Mouse (Mus musculus): ENCODE data around the gene Pcsk6. TPM values are rescaled to one million over a fixed set of nuclear protein-coding genes. Genes with fewer than 3 reads are reported as not detected.

Gene Pcsk6
- polyA plus RNA-seq, 1 experiment from 2014 or later: 1.5 TPM

DNA sequence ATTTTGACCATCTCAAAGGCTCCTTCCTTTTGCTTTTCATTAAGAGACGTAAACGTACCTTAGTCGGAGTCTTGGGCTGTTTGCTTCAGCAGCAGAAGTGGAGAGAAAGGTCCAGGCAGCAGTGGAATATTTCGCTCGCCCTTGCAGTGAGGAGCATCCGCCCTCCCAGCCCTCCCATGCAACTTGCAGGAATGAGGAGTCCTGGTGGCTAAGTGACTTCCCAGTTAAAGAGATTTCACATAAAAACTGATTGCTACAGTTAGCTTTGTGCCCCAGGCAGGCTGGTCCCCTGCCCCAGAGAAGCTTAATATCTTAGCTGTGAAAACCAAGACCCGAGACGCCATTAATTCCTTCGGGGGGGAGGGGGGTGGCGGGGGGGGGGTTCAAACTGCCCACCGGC lies 116.4 kb downstream of the Pcsk6 start:
- Histone ChIP-seq H3K4me1 (peaks cover 25% of the 10 kb centered on the region), H3K27me3 (replicated peaks) (peaks cover 18% of the 10 kb centered on the region; the same call in 1 of the 2 replicates), H3K4me3 (no peak overlapping the region), H3K9me3 (no peaks in the 10 kb centered on the region), H3K27ac (replicated peaks) (no peak overlapping the region), H3K4me2 (no peak overlapping the region), H3K9ac (no peak overlapping the region), H3K36me3 (no peaks in the 10 kb centered on the region)
- no peak for ATAC-seq (ENCODE audit: extremely low read depth, insufficient number of reproducible peaks, low FRiP score, low TSS enrichment)
- WGBS: 77% methylated on average over 11 of the region's 11 CpGs

GRCm38 (mm10) chr7:65978996-65979823 lies 117.7 kb downstream of the Pcsk6 start:
- H3K9me3 ChIP-seq: no peaks in the 10 kb centered on the region
- no peak overlapping the region for H3K4me2 ChIP-seq
- H3K36me3 ChIP-seq: no peaks in the 10 kb centered on the region
- WGBS: 59% methylated on average over 11 of the region's 11 CpGs
- H3K4me3 ChIP-seq: no peak overlapping the region
- peaks cover 25% of the 10 kb centered on the region for H3K4me1 ChIP-seq
- no peak for ATAC-seq (ENCODE audit: extremely low read depth, insufficient number of reproducible peaks, low FRiP score, low TSS enrichment)
- H3K27me3 ChIP-seq (replicated peaks): peaks cover 8% of the 10 kb centered on the region; the same call in 1 of the 2 replicates
- H3K9ac ChIP-seq: no peak overlapping the region
- H3K27ac ChIP-seq (replicated peaks): 0 out of 2 replicates have a peak overlapping the region, but pooled peaks have one; percentile 15

DNA sequence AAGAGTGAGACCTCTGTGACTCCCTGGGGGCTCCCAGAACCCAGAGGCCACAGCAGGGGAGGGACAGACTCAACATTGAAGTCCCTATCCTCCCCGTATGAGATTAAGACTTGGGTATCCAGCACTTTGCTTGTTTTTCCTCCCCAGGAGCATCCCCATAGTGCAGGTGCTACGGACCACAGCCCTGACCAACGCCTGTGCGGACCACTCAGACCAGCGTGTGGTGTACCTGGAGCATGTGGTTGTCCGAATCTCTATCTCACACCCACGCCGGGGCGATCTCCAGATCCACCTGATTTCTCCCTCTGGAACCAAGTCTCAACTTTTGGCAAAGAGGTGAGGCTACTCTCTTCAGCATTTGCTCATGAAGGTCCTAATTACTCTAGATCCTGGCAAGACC lies 118.5 kb downstream of the Pcsk6 start:
- no peak for ATAC-seq (ENCODE audit: extremely low read depth, insufficient number of reproducible peaks, low FRiP score, low TSS enrichment)
- WGBS: 84% methylated on average over 9 of the region's 9 CpGs

DNA sequence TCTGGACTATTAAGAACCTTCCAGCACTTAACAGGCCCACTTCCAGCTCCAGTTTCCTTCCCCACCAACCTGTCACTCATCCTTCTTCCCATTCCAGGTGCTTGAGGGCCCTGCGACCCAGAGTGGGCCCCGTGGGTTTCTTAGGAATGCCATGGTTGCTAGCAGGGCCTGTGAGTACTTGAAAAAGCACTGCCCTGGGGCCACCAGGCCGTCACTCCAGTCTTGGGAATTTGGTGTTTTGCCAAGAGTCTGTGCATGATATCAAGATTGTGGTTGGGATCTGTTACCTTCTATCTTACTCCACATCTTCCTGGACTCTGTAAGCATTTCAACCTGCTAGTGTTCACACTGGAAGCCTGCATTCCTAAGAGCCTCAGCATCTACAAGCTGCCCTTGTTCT lies 120.5 kb downstream of the Pcsk6 start:
- Histone ChIP-seq H3K4me1 (peaks cover 25% of the 10 kb centered on the region), H3K9ac (no peak overlapping the region), H3K9me3 (no peaks in the 10 kb centered on the region), H3K4me3 (no peak overlapping the region), H3K27me3 (replicated peaks) (0 out of 2 replicates have a peak, but pooled peaks cover 3% of the 10 kb centered on the region), H3K27ac (replicated peaks) (no peak overlapping the region), H3K4me2 (no peak overlapping the region), H3K36me3 (no peaks in the 10 kb centered on the region)
- 45% methylated on average over 3 of the region's 3 CpGs for WGBS
- ATAC-seq (ENCODE audit: extremely low read depth, insufficient number of reproducible peaks, low FRiP score, low TSS enrichment): no peak

More for the DNA sequence above, 118.5 kb downstream of the Pcsk6 start:
- Histone ChIP-seq H3K36me3 (no peaks in the 10 kb centered on the region), H3K9me3 (no peaks in the 10 kb centered on the region), H3K9ac (no peak overlapping the region), H3K4me2 (no peak overlapping the region), H3K27me3 (replicated peaks) (0 out of 2 replicates have a peak, but pooled peaks cover 3% of the 10 kb centered on the region), H3K27ac (replicated peaks) (no peak overlapping the region), H3K4me3 (no peak overlapping the region), H3K4me1 (peaks cover 25% of the 10 kb centered on the region)

- WGBS: 58% methylated on average over 4 of the region's 4 CpGs
- ATAC-seq (ENCODE audit: extremely low read depth, insufficient number of reproducible peaks, low FRiP score, low TSS enrichment): no peak
These were observed 126.7 kb downstream of the Pcsk6 start for GRCm38 (mm10) chr7:65988249-65988648.

GRCm38 (mm10) chr7:65988709-65989108 lies 127.2 kb downstream of the Pcsk6 start:
- Histone ChIP-seq H3K27ac (replicated peaks) (no peak overlapping the region), H3K9ac (no peak overlapping the region), H3K4me1 (no peaks in the 10 kb centered on the region), H3K27me3 (replicated peaks) (no peaks in the 10 kb centered on the region; the same call in 1 of the 2 replicates), H3K9me3 (peaks cover 6% of the 10 kb centered on the region; the same call in 1 of the 2 replicates), H3K36me3 (no peaks in the 10 kb centered on the region), H3K4me3 (no peak overlapping the region), H3K4me2 (no peak overlapping the region)
- WGBS: 83% methylated on average over 5 of the region's 5 CpGs
- ATAC-seq (ENCODE audit: extremely low read depth, insufficient number of reproducible peaks, low FRiP score, low TSS enrichment): no peak

More at GRCm38 (mm10) chr7:65988249-65988648, 126.7 kb downstream of the Pcsk6 start:
- Histone ChIP-seq H3K9me3 (peaks cover 6% of the 10 kb centered on the region; the same call in 1 of the 2 replicates), H3K4me1 (no peaks in the 10 kb centered on the region), H3K27ac (replicated peaks) (no peak overlapping the region), H3K4me3 (no peak overlapping the region), H3K36me3 (no peaks in the 10 kb centered on the region), H3K4me2 (no peak overlapping the region), H3K9ac (no peak overlapping the region), H3K27me3 (replicated peaks) (no peaks in the 10 kb centered on the region; the same call in 1 of the 2 replicates)

DNA sequence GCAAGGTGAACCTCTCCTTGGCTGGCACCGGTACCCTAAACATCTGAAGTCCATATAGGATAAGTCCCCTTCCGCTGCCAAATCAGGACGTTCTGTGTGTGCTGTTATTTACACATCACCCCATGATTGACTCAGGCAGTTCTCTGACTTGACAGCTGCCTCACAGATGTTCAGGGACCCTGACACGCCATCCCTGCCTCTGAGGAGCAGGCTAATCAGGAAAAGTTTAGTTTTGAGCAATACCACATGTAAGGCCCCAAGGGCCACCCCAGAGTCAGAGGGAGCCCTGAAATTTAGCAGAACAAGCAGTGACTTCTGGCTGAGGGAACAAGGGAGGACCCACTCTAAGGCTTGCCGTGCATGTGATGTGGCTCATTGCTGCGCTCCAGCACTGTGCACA lies 130.8 kb downstream of the Pcsk6 start:
- ATAC-seq (ENCODE audit: extremely low read depth, insufficient number of reproducible peaks, low FRiP score, low TSS enrichment): no peak
- H3K4me1 ChIP-seq: no peaks in the 10 kb centered on the region
- 73% methylated on average over 6 of the region's 6 CpGs for WGBS
- H3K36me3 ChIP-seq: no peaks in the 10 kb centered on the region
- H3K9me3 ChIP-seq: peaks cover 10% of the 10 kb centered on the region; the same call in 1 of the 2 replicates
- H3K27ac ChIP-seq (replicated peaks): no peak overlapping the region
- no peak overlapping the region for H3K4me2 ChIP-seq
- H3K27me3 ChIP-seq (replicated peaks): no peaks in the 10 kb centered on the region; the same call in 1 of the 2 replicates
- H3K9ac ChIP-seq: no peak overlapping the region
- H3K4me3 ChIP-seq: no peak overlapping the region

- Histone ChIP-seq H3K27ac (replicated peaks) (no peak overlapping the region), H3K4me3 (no peak overlapping the region), H3K9ac (no peak overlapping the region), H3K36me3 (no peaks in the 10 kb centered on the region), H3K9me3 (peaks cover 11% of the 10 kb centered on the region), H3K4me1 (no peaks in the 10 kb centered on the region), H3K4me2 (no peak overlapping the region), H3K27me3 (replicated peaks) (no peaks in the 10 kb centered on the region; the same call in 1 of the 2 replicates)
- WGBS: 64% methylated on average over 3 of the region's 3 CpGs
- no peak for ATAC-seq (ENCODE audit: extremely low read depth, insufficient number of reproducible peaks, low FRiP score, low TSS enrichment)
These were observed 131.9 kb downstream of the Pcsk6 start for GRCm38 (mm10) chr7:65993410-65993809.

DNA sequence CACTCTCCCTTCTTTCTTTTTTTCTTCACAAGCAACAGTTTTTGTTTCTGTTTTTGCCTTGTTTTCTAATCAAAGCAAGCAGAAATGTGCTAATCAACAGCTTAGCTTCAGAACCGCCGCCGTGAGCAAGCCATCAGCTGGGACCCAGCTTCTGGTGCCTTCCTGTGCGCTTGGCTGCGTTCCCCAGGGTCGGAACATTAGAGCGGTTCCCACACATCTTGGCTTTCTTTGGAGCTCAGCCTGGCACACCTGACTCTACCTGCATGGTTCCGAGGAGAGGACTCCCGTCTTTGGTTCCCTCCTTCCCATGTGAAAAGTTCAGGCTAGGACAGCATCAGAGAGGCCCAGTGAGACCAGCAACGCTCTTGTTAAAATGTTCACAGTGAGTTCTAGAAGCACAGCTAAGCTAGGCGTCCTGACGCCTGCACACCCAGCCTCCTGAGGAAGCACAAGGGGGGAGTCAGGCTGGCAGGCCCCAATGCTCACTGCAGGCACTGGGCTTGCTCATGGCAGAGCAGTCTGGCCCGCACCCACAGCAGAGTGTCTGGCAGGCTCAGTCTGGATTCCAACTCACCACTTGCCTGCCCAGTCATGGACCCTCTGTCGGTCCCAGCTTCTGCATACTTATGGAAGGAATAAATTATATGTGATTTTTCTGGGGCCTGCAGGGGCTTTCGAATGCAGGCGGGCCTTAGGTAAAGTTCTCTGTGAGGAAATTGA lies 139.7 kb downstream of the Pcsk6 start:
- Histone ChIP-seq H3K4me3 (no peak overlapping the region), H3K4me1 (no peaks in the 10 kb centered on the region), H3K27me3 (replicated peaks) (no peaks in the 10 kb centered on the region), H3K9ac (no peak overlapping the region), H3K4me2 (no peak overlapping the region), H3K36me3 (no peaks in the 10 kb centered on the region), H3K9me3 (peaks cover 24% of the 10 kb centered on the region), H3K27ac (replicated peaks) (no peak overlapping the region)
- no peak for ATAC-seq (ENCODE audit: extremely low read depth, insufficient number of reproducible peaks, low FRiP score, low TSS enrichment)
- 82% methylated on average over 16 of the region's 16 CpGs for WGBS

GRCm38 (mm10) chr7:66001797-66002196 lies 140.3 kb downstream of the Pcsk6 start:
- Histone ChIP-seq H3K4me1 (no peaks in the 10 kb centered on the region), H3K27me3 (replicated peaks) (no peaks in the 10 kb centered on the region), H3K9me3 (peaks cover 24% of the 10 kb centered on the region), H3K4me2 (no peak overlapping the region), H3K36me3 (no peaks in the 10 kb centered on the region), H3K27ac (replicated peaks) (no peak overlapping the region), H3K9ac (no peak overlapping the region), H3K4me3 (no peak overlapping the region)
- ATAC-seq (ENCODE audit: extremely low read depth, insufficient number of reproducible peaks, low FRiP score, low TSS enrichment): no peak
- 50% methylated on average over 3 of the region's 3 CpGs for WGBS

DNA sequence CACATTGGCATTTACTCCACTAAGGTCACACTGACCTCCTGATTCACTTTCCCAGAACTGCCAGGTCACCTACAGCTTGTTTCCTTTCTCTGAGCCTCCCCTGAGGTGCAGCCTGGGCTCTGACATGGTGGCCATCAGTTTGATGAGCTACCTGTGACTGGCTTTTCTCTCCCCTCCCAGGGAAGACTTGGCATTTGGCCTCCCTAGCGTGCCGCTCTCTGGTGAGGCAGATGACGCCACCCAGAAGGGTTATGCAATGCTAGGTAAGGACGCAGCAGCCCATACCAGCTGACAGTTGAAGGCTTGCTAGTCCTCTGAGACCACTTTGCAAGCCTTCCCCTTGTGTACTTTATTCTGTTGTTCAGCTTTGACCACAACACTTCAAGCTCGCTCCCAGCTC lies 141.9 kb downstream of the Pcsk6 start:
- 87% methylated on average over 5 of the region's 5 CpGs for WGBS
- Histone ChIP-seq H3K4me2 (no peak overlapping the region), H3K9me3 (peaks cover 13% of the 10 kb centered on the region; the same call in 1 of the 2 replicates), H3K4me3 (no peak overlapping the region), H3K27ac (replicated peaks) (no peak overlapping the region), H3K36me3 (no peaks in the 10 kb centered on the region), H3K9ac (no peak overlapping the region), H3K4me1 (no peaks in the 10 kb centered on the region), H3K27me3 (replicated peaks) (no peaks in the 10 kb centered on the region)
- ATAC-seq (ENCODE audit: extremely low read depth, insufficient number of reproducible peaks, low FRiP score, low TSS enrichment): no peak
